Mouse (Mus musculus) MEL (cell line): ENCODE measurements at regions not wholly inside any gene's neighbourhood (a gene's known extent, or its start where the extent isn't known, plus 50 kb on each side); places are given as distances from the start of the nearest gene placed in this dataset.

Source experiments
- CHD2 ChIP-seq: IDR thresholded peaks from 2 replicates; pipeline ENCODE4 v1.6.1; 2011; ENCODE audit warnings: low read length, improper control_type of control experiment
- CTCF ChIP-seq, 3 experiments: IDR thresholded peaks in 2 of 3; conservative IDR thresholded peaks in 1 of 3; 2 replicates each; pipeline ENCODE4 v1.5.1; 2011 to 2012; ENCODE audit warnings: low read length in 3 of 3, low read depth in 2 of 3, mild to moderate bottlenecking in 2 of 3, improper control_type of control experiment in 1 of 3, inconsistent platforms in 1 of 3, mixed read lengths in 1 of 3, moderate library complexity in 1 of 3; ENCODE audit not compliant: control insufficient read depth in 1 of 3, insufficient read depth in 1 of 3, poor library complexity in 1 of 3, severe bottlenecking in 1 of 3
- EP300 ChIP-seq, 2 experiments: IDR thresholded peaks; 2 replicates each; pipeline ENCODE4 v1.6.1; 2011; ENCODE audit warnings: improper control_type of control experiment in 2 of 2, low read length in 2 of 2, low read depth in 1 of 2, mild to moderate bottlenecking in 1 of 2

DNA sequence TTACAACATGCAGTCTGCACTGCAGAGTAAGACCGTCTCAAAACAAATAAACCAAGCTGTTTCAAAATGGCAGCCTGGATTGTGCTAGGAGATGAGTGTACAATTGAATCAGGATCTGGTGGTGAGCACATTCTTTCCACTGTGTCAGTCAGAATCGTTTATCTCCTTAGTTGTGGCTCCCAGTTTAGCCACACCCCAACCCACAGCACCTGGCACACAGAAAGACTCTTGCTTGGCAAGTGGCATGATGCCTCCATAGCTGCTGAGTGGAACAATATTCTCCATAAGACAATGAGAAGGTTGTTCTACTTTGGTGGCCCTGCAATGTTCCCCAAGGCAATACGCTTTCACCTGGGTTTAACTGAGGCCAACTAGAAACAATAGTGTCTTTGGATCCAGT is 616.6 kb downstream of the Insc start:
- TF ChIP-seq CTCF (IDR thresholded peaks at IDR 0.05 in 2 of 3, conservative IDR thresholded peaks at IDR 0.05 in 1 of 3; ENCODE audit: control insufficient read depth in 1 of 3, insufficient read depth in 1 of 3, low read depth in 2 of 3, low read length in 3 of 3, poor library complexity in 1 of 3, severe bottlenecking in 1 of 3) (no peak), EP300 (IDR thresholded peaks at IDR 0.05; ENCODE audit: low read depth in 1 of 2, low read length in 2 of 2) (no peak), CHD2 (no peak)
